Mouse (Mus musculus) liver, adult 2 months (tissue): Measurements from ENCODE around the gene Prss53.

Experiments
- CTCF ChIP-seq: fragments of 200-500 bp; IDR thresholded peaks from 2 replicates; pipeline ENCODE4 v1.5.1; 2011; ENCODE audit warnings: low read depth, low read length, control low read depth
- POLR2A ChIP-seq: fragments of 200-500 bp; IDR thresholded peaks from 2 replicates; pipeline ENCODE4 v1.6.1; 2011; ENCODE audit warnings: low read length, control low read depth; ENCODE audit not compliant: insufficient read depth; ENCODE audit errors: extremely low read depth

DNA sequence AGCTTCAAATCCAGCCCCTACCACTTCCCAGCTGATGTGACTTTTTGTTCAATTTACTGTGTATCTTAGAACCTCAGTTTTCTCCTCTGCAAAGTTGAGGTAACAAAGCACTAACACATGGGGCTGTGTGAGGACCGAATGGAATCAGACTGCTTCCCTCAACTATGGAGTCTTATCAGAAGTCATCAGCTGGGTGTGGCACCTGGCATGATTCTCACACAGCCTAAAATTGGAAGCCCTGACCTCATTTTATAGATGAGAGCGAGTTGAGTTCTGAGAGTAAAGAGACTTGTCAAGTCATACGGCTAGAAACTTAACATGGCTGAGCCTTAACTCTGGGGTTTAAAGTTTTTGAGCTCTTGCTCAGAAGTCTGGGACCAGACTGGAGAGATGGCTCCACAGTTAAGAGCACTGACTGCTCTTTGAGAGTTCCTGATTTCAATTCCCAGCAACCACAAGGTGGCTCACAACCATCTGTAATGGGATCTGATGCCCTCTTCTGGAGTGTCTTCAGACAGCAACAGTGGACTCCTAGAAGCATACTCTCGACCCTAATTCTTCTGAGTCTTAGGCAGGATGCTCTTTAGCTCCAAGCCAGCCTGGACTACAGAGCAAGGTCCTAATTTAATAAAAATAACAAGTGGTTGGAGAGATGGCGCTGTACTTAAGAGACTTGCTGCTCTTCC lies 20.5 kb downstream of the Prss53 start:
- TF ChIP-seq POLR2A (no peak), CTCF (no peak)
